Mouse (Mus musculus) gastrocnemius, postnatal 10 days (tissue): Measurements from ENCODE around the gene 1110051M20Rik. TPM values are rescaled to one million over a fixed set of nuclear protein-coding genes. Genes with fewer than 3 reads are reported as not detected.

Experiments
- DNase-seq: peaks from one replicate; pipeline ENCODE4 v3.0.0; 2021; ENCODE audit warnings: mixed read lengths
- total RNA-seq, 2 experiments: library from RNA; stranded (reverse); gene quantifications; 2 replicates each; pipeline ENCODE4 v1.2.3; 2021

1110051M20Rik gene
- total RNA-seq, 2 experiments from 2014 or later, result 12.0 to 12.2 TPM

DNA sequence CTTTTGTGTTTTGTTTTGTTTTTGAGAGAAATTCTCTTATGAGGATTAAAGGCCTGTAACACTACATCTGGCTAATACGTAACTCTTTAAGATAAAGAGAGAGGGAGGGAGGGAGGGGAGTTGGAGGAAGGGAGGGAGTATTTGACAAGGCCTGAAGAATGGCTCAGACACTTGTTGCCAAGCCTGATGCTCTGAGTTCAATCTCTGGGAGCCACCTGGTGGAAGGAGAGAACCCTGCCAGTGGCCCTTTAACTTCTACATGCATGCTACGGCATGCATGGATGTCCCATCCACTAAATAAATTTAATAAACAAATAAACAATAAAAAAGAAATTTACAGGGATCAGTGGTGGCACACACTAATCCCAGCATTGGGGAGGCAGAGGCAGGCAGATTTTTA lies 142.7 kb downstream of the 1110051M20Rik start:
- DNase-seq, result no peak

DNA sequence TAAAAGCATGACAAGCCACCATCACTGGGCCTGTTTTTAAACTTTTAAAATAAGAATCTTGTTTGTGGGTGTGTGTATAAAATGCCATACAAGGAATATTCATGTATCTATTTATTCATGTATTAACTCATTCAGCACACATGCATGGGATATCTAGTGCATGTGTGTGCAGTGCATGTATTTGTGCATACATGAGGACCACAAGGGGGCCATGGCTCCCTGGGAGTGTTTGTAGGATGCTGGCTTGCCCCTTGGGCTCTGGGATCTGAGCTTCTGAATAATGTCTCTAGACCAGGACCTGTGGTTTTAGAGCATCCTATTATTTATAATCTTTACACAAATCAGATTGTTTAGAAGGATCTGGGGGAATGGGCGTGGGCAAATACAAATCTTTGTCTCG lies 143.7 kb downstream of the 1110051M20Rik start:
- DNase-seq, result no peak

DNA sequence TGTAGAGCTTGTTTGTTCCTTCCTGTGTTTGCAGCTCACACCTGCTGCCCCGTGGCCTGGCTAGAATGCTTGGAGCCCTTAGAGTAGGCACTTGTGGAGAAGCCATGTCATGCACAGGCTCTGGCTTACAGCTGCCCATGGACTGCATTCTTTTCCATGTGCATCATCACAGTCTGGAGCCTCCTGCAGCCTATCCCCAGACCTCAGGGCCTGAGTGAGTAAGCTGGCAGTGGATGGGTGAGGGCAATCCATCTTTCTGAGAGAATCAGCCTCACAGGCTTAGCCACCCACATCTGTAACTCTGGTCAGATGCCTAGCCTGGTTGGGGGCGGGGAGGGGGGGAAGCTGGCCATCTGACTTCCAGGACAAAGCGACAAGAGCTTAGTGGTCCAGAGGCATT lies 145.3 kb downstream of the 1110051M20Rik start:
- DNase-seq, result no peak

DNA sequence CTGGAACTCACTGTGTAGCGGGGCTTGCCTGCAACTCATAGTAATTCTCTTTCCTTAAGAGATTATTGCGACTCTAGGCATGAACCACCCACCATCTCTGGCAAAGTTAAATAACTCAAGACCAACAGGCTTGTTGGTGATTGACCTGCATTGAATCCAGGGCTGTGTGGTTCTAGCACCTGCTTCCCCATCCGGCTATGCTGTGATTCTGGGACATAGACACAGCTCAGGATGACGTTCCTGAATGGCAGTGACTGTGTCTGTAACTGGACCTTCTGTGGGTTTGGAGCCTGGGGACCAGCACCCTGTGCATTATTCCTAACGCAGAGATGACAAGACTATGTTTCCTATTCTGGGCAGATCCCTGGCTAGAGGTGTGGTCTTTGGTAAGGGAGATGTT lies 148.6 kb downstream of the 1110051M20Rik start:
- no peak for DNase-seq

GRCm38 (mm10) chr2:91294226-91294625 lies 150.3 kb downstream of the 1110051M20Rik start:
- DNase-seq, result no peak

- peak; percentile 70 for DNase-seq
Observed at GRCm38 (mm10) chr2:91291197-91292007, 153.1 kb downstream of the 1110051M20Rik start.

GRCm38 (mm10) chr2:91287563-91287962 lies 156.9 kb downstream of the 1110051M20Rik start:
- no peak for DNase-seq

GRCm38 (mm10) chr2:91285885-91286505 lies 158.5 kb downstream of the 1110051M20Rik start:
- peak; percentile 91 for DNase-seq

- peak; percentile 71 for DNase-seq
Observed at GRCm38 (mm10) chr2:91284375-91285199, 159.9 kb downstream of the 1110051M20Rik start.

DNA sequence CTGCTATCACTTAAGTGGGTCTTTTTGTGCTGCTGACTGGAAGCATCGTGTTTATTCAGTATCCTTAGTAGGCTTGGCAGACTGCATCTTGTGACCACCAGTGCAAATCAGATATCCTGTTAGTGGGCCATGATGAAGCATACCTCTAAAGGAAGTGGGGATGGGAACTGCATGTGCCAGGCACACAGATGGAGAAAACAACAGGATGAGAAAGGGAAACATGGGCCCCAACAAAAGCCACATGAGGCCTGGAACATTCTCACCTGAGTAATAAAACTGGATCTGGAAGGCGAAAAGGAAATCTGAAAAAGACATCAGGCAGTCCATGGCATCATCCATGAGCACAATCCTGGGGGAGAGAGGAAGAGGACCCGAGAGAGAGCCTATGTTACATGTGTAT lies 160.5 kb downstream of the 1110051M20Rik start:
- DNase-seq, result no peak

DNA sequence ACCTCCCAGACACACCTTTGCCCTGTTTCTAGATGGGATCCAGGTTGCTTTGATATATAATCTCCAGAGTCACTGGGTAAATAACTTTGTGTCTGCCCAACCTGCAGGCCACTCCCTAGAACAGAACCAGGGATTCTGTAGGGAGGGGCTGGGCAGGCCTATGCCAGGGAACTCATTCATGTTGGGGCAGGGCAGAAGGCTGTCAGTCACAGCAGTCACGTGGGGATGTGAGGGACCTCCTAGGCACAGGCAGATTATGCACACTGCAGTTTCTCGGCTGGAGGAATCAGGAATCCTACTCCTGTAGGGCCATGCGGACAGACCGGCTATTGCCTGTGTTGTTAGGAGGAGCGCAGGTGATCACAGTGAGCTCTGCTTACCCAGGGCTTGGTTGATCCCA lies 163.1 kb downstream of the 1110051M20Rik start:
- DNase-seq, result no peak

DNA sequence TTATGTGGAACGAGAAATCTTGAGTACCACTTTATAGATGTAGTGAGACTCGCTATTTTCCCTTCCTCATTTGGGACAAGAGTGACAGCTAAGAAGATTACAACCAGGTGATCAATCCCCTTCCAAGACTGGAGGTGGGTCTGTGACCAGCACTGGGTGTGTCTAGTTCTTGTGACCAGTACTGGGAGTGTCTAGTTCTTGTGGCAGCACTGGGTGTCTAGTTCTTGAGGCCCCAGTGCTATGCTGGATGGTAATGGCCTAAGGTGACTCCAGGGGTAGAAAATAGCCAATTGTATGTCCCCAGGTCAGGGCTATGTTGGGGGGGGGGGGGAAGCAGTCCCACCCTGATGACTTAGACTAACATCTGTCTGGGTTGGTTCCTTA lies 165.1 kb downstream of the 1110051M20Rik start:
- no peak for DNase-seq

GRCm38 (mm10) chr2:91278749-91279371 lies 165.6 kb downstream of the 1110051M20Rik start:
- peak; percentile 62 for DNase-seq

- DNase-seq, result no peak
Observed at GRCm38 (mm10) chr2:91269687-91270133, 174.8 kb downstream of the 1110051M20Rik start.

- DNase-seq, result no peak
Observed at GRCm38 (mm10) chr2:91268706-91269105, 175.8 kb downstream of the 1110051M20Rik start.

- no peak for DNase-seq
Observed at GRCm38 (mm10) chr2:91268042-91268441, 176.5 kb downstream of the 1110051M20Rik start.

- DNase-seq, result peak; percentile 94
Observed at GRCm38 (mm10) chr2:91264711-91265681, 179.5 kb downstream of the 1110051M20Rik start, which contains the start of gene Arfgap2. TSS of gene Arfgap2 (plus strand) at chr2:91264974.

DNA sequence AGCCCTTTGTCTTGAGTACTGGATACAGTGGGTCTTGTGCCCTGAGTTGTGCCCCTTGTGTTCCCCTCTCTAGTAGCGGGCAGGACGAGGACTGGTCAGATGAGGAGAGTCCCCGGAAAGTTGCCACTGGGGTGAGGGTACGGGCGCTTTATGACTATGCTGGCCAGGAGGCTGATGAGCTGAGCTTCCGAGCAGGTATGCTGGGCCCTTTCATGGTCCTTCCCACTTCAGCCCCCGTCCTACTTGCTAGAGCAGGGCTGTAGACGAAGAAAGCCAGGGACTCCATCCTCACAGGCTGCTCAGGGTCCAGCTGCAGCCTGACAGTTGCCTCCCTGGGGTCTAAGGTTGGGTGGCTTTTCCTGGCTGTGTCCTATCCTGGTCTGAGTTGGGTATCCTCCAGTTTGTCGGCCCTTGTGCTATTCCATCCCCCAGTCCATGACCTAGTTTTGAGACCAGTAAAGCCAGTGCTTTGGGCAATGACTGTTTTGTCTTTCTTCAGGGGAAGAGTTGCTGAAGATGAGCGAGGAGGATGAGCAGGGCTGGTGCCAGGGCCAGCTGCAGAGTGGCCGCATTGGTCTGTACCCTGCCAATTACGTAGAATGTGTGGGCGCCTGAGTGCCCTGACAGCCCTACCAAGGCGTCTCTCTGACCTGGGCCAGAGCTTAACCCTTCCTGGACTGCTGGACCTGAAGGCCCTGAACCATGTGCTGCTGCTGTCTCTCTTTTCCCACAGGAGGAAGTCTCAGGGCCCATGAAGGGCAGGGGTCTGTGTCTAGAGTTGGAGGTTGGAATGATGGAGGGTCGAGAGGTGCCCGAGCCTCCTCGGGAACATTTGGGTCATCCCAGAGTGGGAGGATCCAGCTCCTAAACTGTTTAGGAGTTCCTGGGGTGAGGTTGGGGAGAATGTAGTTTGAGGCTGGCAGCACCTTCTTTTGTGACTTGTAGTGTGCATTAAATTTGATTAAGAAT lies 180.5 kb downstream of the 1110051M20Rik start:
- no peak for DNase-seq

- DNase-seq, result no peak
Observed at GRCm38 (mm10) chr2:91259493-91259892, 185.0 kb downstream of the 1110051M20Rik start.

DNA sequence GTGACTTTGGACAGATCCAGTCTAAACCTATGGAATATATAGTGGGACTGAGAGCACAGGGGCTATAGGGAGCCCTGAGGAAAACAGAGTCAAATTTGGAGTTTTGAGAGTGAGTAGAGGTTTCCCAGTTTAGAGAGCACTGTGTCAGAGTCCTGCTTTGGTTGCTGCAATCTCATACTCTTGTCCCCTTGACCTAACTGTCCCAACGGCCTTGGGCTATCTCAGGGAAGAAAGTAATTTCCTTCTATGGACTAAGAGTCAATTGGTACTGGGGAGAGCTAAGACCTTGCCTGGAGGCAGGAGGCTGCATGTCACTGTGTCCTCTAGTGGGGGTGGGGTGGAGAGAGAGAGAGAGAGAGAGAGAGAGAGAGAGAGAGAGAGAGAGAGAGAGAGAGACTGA lies 185.7 kb downstream of the 1110051M20Rik start:
- no peak for DNase-seq
